Mouse (Mus musculus): ENCODE results near the gene Alk.
A peak's percentile ranks its signal among the peaks of the same experiment; 100 is the strongest.

Alk gene

GRCm38 (mm10) chr17:72265171-72266022, 339.0 kb downstream of the Alk start:
- DNase-seq (ENCODE audit: low spot score in 2 of 2): no peak

GRCm38 (mm10) chr17:72253411-72253810, 351.0 kb downstream of the Alk start:
- no peak for DNase-seq (ENCODE audit: low spot score in 2 of 2)

- no peak for DNase-seq (ENCODE audit: low spot score in 2 of 2)
Measured at GRCm38 (mm10) chr17:72251554-72251953, 352.9 kb downstream of the Alk start.

- no peak for DNase-seq (ENCODE audit: low spot score in 2 of 2)
Measured at GRCm38 (mm10) chr17:72250482-72251405, 353.7 kb downstream of the Alk start.

GRCm38 (mm10) chr17:72242036-72242435, 362.4 kb downstream of the Alk start:
- DNase-seq (ENCODE audit: low spot score in 2 of 2): peak; percentile 22 to 23

GRCm38 (mm10) chr17:72237315-72237714, 367.1 kb downstream of the Alk start:
- DNase-seq (ENCODE audit: low spot score in 2 of 2): no peak

- DNase-seq (ENCODE audit: low spot score in 2 of 2): no peak
Measured at GRCm38 (mm10) chr17:72230891-72231290, 373.5 kb downstream of the Alk start.

GRCm38 (mm10) chr17:72218816-72219215, 385.6 kb downstream of the Alk start:
- no peak for DNase-seq (ENCODE audit: low spot score in 2 of 2)

GRCm38 (mm10) chr17:72197576-72197975, 406.9 kb downstream of the Alk start:
- DNase-seq (ENCODE audit: low spot score in 2 of 2): no peak

- DNase-seq (ENCODE audit: low spot score in 2 of 2): no peak
Measured at GRCm38 (mm10) chr17:72194976-72195650, 409.3 kb downstream of the Alk start.

- no peak for DNase-seq (ENCODE audit: low spot score in 2 of 2)
Measured at GRCm38 (mm10) chr17:72190536-72190935, 413.9 kb downstream of the Alk start.

GRCm38 (mm10) chr17:72187026-72187425, 417.4 kb downstream of the Alk start:
- no peak for DNase-seq (ENCODE audit: low spot score in 2 of 2)

GRCm38 (mm10) chr17:72182414-72182813, 422.0 kb downstream of the Alk start:
- DNase-seq (ENCODE audit: low spot score in 2 of 2): no peak

- no peak for DNase-seq (ENCODE audit: low spot score in 2 of 2)
Measured at GRCm38 (mm10) chr17:72180200-72180599, 424.2 kb downstream of the Alk start.

GRCm38 (mm10) chr17:72179722-72180140, 424.7 kb downstream of the Alk start:
- DNase-seq (ENCODE audit: low spot score in 2 of 2): no peak

GRCm38 (mm10) chr17:72173778-72174177, 430.6 kb downstream of the Alk start:
- DNase-seq (ENCODE audit: low spot score in 2 of 2): no peak

GRCm38 (mm10) chr17:72168152-72168551, 436.3 kb downstream of the Alk start:
- DNase-seq (ENCODE audit: low spot score in 2 of 2): no peak

GRCm38 (mm10) chr17:72158857-72159385, 445.5 kb downstream of the Alk start:
- no peak for DNase-seq (ENCODE audit: low spot score in 2 of 2)

- DNase-seq (ENCODE audit: low spot score in 2 of 2): no peak
Measured at GRCm38 (mm10) chr17:72157830-72158629, 446.4 kb downstream of the Alk start.

GRCm38 (mm10) chr17:72153038-72153437, 451.4 kb downstream of the Alk start:
- no peak for DNase-seq (ENCODE audit: low spot score in 2 of 2)

All from urinary bladder, adult 18-20 months (tissue).